Mouse (Mus musculus): ENCODE measurements around the gene Itgb1. TPM values are rescaled to one million over a fixed set of nuclear protein-coding genes. Genes with fewer than 3 reads are reported as not detected.

The Itgb1 gene
- total and polyA plus RNA-seq, 3 experiments = 62.4 to 172 (median 127) TPM

DNA sequence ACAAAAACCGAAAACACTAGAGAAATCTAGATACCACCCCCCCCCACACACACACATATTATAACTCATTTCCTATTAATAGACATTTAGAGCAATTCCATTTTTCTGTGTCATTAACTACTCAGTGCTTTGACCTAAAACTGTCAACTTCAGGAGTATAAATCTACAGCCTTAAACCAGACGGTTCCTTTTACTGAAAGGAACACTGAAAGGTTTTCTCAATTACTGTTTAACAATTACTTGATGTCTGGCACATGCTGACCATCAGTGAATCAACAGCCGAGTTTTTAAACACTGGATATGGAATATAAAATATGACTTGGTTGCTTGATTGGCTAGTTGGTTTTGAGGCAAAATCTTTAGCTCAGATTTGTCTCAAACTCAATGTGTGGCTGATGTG, 23.3 kb upstream of the Itgb1 start:
- dilution Hi-C loops (cut with MboI; ENCODE audit: extremely low pct_ligation_motif_present, extremely low pct_unique_long_range_greater_than_20kb, low sequenced_read_pairs) (no loop called here), in situ Hi-C loops (cut with MboI; ENCODE audit: low pct_ligation_motif_present, low pct_unique_long_range_greater_than_20kb, low sequenced_read_pairs) (no loop called here)
- Histone ChIP-seq H3K4me2 (ENCODE audit: insufficient read depth, low read depth, poor library complexity, severe bottlenecking) (no peak overlapping the region), H3K4me3 (replicated peaks in 1 of 3; ENCODE audit: low read depth in 2 of 3, low read length in 2 of 3, poor library complexity in 1 of 3) (no peak overlapping the region), H3K36me3 (replicated peaks in 1 of 2; ENCODE audit: control insufficient read depth in 1 of 2, insufficient read depth in 1 of 2, low read length in 1 of 2) (no peaks in the 10 kb centered on the region), H3K27me3 (replicated peaks) (no peaks in the 10 kb centered on the region), H3K9ac (ENCODE audit: insufficient read depth, low read depth) (no peak overlapping the region), H3K79me2 (replicated peaks; ENCODE audit: control insufficient read depth, extremely low read depth, insufficient read depth, poor library complexity, severe bottlenecking) (no peaks in the 10 kb centered on the region), H3K4me1 (ENCODE audit: control insufficient read depth in 1 of 2, insufficient read depth in 2 of 2) (peaks cover 8 to 50% of the 10 kb centered on the region in 2 experiments; a peak in 3 of 4 replicates), H3K9me3 (replicated peaks; ENCODE audit: low read length) (peaks cover 8% of the 10 kb centered on the region), H3K27ac (ENCODE audit: insufficient read depth, low read depth) (no peak overlapping the region)
- DNase-seq (ENCODE audit: extremely low read depth) = no peak
- TF ChIP-seq ELF1 (IDR thresholded peaks at IDR 0.05; ENCODE audit: low read depth, low read length) (no peak), SMC3 (IDR thresholded peaks at IDR 0.05; ENCODE audit: low read depth, low read length) (no peak), ZNF384 (IDR thresholded peaks at IDR 0.05; ENCODE audit: low read depth, low read length) (no peak), ZKSCAN1 (IDR thresholded peaks at IDR 0.05; ENCODE audit: borderline replicate concordance, low read depth, low read length) (no peak), KAT2A (IDR thresholded peaks at IDR 0.05; ENCODE audit: insufficient replicate concordance, low read length) (no peak), MYC (IDR thresholded peaks at IDR 0.05; ENCODE audit: low read depth, low read length) (no peak), RAD21 (IDR thresholded peaks at IDR 0.05; ENCODE audit: low read depth, low read length) (no peak), CHD1 (IDR thresholded peaks at IDR 0.05; ENCODE audit: low read depth, low read length) (no peak), EP300 (IDR thresholded peaks at IDR 0.05; ENCODE audit: low read length) (no peak), NRF1 (IDR thresholded peaks at IDR 0.05; ENCODE audit: low read depth, low read length) (no peak), ETS1 (conservative IDR thresholded peaks at IDR 0.05; ENCODE audit: low read depth, low read length) (no peak), TCF12 (IDR thresholded peaks at IDR 0.05; ENCODE audit: low read depth, low read length) (no peak), GABPA (IDR thresholded peaks at IDR 0.05; ENCODE audit: insufficient replicate concordance, low read depth, low read length) (no peak), USF1 (IDR thresholded peaks at IDR 0.05; ENCODE audit: low read depth, low read length) (no peak), HCFC1 (IDR thresholded peaks at IDR 0.05; ENCODE audit: low read depth, low read length) (no peak), RCOR1 (conservative IDR thresholded peaks at IDR 0.05; ENCODE audit: low read depth, low read length) (no peak), MAFK (IDR thresholded peaks at IDR 0.05; ENCODE audit: insufficient replicate concordance, low read length) (no peak), JUND (conservative IDR thresholded peaks at IDR 0.05; ENCODE audit: low read depth, low read length) (no peak), MXI1 (IDR thresholded peaks at IDR 0.05; ENCODE audit: low read depth, low read length) (no peak)

DNA sequence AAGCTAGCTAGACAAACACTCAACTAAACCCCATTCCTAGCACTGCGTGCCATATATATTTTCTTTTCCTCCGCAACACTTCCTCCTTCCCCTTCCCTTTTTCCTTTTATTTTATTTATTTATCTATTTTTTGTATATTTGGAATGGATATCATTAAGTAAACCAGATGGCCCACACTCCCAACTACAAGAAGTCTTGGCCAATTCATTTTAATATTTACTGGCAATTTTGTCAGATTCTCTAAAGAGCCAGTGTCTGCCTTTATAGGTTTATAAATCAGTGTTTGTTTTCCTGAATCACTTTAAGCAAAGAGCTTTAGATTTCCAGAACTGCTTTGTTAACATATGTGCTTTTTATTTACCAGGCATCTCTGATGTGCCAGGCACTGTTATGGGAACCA, 22.8 kb upstream of the Itgb1 start:
- Histone ChIP-seq H3K27ac (ENCODE audit: insufficient read depth, low read depth) (no peak overlapping the region), H3K4me3 (replicated peaks in 1 of 3; ENCODE audit: low read depth in 2 of 3, low read length in 2 of 3, poor library complexity in 1 of 3) (no peak overlapping the region), H3K36me3 (replicated peaks in 1 of 2; ENCODE audit: control insufficient read depth in 1 of 2, insufficient read depth in 1 of 2, low read length in 1 of 2) (no peaks in the 10 kb centered on the region), H3K27me3 (replicated peaks) (no peaks in the 10 kb centered on the region), H3K9me3 (replicated peaks; ENCODE audit: low read length) (peaks cover 8% of the 10 kb centered on the region), H3K9ac (ENCODE audit: insufficient read depth, low read depth) (no peak overlapping the region), H3K4me2 (ENCODE audit: insufficient read depth, low read depth, poor library complexity, severe bottlenecking) (no peak overlapping the region), H3K4me1 (ENCODE audit: control insufficient read depth in 1 of 2, insufficient read depth in 2 of 2) (peaks cover 8 to 56% of the 10 kb centered on the region in 2 experiments; a peak in 3 of 4 replicates), H3K79me2 (replicated peaks; ENCODE audit: control insufficient read depth, extremely low read depth, insufficient read depth, poor library complexity, severe bottlenecking) (no peaks in the 10 kb centered on the region)
- dilution Hi-C loops (cut with MboI; ENCODE audit: extremely low pct_ligation_motif_present, extremely low pct_unique_long_range_greater_than_20kb, low sequenced_read_pairs) (no loop called here), in situ Hi-C loops (cut with MboI; ENCODE audit: low pct_ligation_motif_present, low pct_unique_long_range_greater_than_20kb, low sequenced_read_pairs) (no loop called here)
- no peak for DNase-seq (ENCODE audit: extremely low read depth)
- no peak for TF ChIP-seq MAX (IDR thresholded peaks at IDR 0.05; ENCODE audit: low read length)
- TF ChIP-seq RAD21 (IDR thresholded peaks at IDR 0.05; ENCODE audit: low read depth, low read length) = no peak
- TF ChIP-seq CHD2 (IDR thresholded peaks at IDR 0.05; ENCODE audit: low read length) = no peak
- TF ChIP-seq NRF1 (IDR thresholded peaks at IDR 0.05; ENCODE audit: low read depth, low read length) = no peak

Measured in CH12.LX (cell line).